Mouse (Mus musculus) heart, adult 8-10 months (tissue): ENCODE data around the gene B020031M17Rik. TPM values are rescaled to one million over a fixed set of nuclear protein-coding genes. Genes with fewer than 3 reads are reported as not detected.
A peak's percentile ranks its signal among the peaks of the same experiment; 100 is the strongest.
"Not testable (repeated sequence)": the region's sequence is repeated elsewhere in the genome, so short reads cannot be mapped to it uniquely, and the experiment has no call there.

Experiments used
- DNase-seq: peaks from one replicate; pipeline ENCODE4 v3.0.0; 2022; ENCODE audit warnings: low spot score
- total RNA-seq, 4 experiments: library from RNA; stranded (reverse); gene quantifications; 2 replicates each; pipeline ENCODE4 v1.2.4; 2022

The B020031M17Rik gene
- not detected for total RNA-seq

- DNase-seq, result not testable (repeated sequence)
Observed at GRCm38 (mm10) chr13:119950706-119951105, at the start of gene B020031M17Rik. B020031M17Rik (minus strand) TSS chr13:119950806.

- not testable (repeated sequence) for DNase-seq
Observed at GRCm38 (mm10) chr13:119999215-119999614, 48.6 kb upstream of the B020031M17Rik start.

GRCm38 (mm10) chr13:119998442-119999086 is 48.0 kb upstream of the B020031M17Rik start:
- DNase-seq, result not testable (repeated sequence)

GRCm38 (mm10) chr13:119991917-119992496 is 41.4 kb upstream of the B020031M17Rik start:
- DNase-seq, result not testable (repeated sequence)

- not testable (repeated sequence) for DNase-seq
Observed at GRCm38 (mm10) chr13:119991264-119991663, 40.7 kb upstream of the B020031M17Rik start.

- DNase-seq, result not testable (repeated sequence)
Observed at GRCm38 (mm10) chr13:119969163-119969562, 18.6 kb upstream of the B020031M17Rik start.

- DNase-seq, result not testable (repeated sequence)
Observed at GRCm38 (mm10) chr13:119968193-119968592, 17.6 kb upstream of the B020031M17Rik start.

GRCm38 (mm10) chr13:119965968-119966367 is 15.4 kb upstream of the B020031M17Rik start:
- DNase-seq, result peak; percentile 6

- not testable (repeated sequence) for DNase-seq
Observed at GRCm38 (mm10) chr13:119965302-119965952, 14.8 kb upstream of the B020031M17Rik start.

GRCm38 (mm10) chr13:119962856-119963255 is 12.2 kb upstream of the B020031M17Rik start:
- DNase-seq, result not testable (repeated sequence)

GRCm38 (mm10) chr13:119955567-119955966 is 5.0 kb upstream of the B020031M17Rik start:
- not testable (repeated sequence) for DNase-seq

- DNase-seq, result not testable (repeated sequence)
Observed at GRCm38 (mm10) chr13:119955089-119955488, 4.5 kb upstream of the B020031M17Rik start.

- not testable (repeated sequence) for DNase-seq
Observed at GRCm38 (mm10) chr13:119929172-119929571, 21.4 kb downstream of the B020031M17Rik start, which contains the start of gene Gm21761. Gm21761 (minus strand) TSS chr13:119929272.

GRCm38 (mm10) chr13:119924597-119925340 is 25.8 kb downstream of the B020031M17Rik start:
- not testable (repeated sequence) for DNase-seq

- not testable (repeated sequence) for DNase-seq
Observed at GRCm38 (mm10) chr13:119916966-119917722, 33.5 kb downstream of the B020031M17Rik start.

- DNase-seq, result not testable (repeated sequence)
Observed at GRCm38 (mm10) chr13:119916449-119916848, 34.2 kb downstream of the B020031M17Rik start.

Other genes with a start within 250 kb of the B020031M17Rik start
- gene Nim1k, start 194.9 kb downstream of the B020031M17Rik start, total RNA-seq, result 1 to 10 TPM; 1.4 to 2.0 (median 1.8) TPM
- gene Zfp131, start 159.9 kb downstream of the B020031M17Rik start, total RNA-seq, result 10 to 100 TPM; 18.1 to 21.7 (median 19.3) TPM
- gene AF067063, start 120.6 kb downstream of the B020031M17Rik start, total RNA-seq, result not detected
- not detected for gene D13Ertd608e, start 114.8 kb downstream of the B020031M17Rik start, total RNA-seq
- not detected for gene Tcstv1, start 56.0 kb downstream of the B020031M17Rik start, total RNA-seq
- gene Gm21761, start 21.5 kb downstream of the B020031M17Rik start, total RNA-seq, result not detected
- gene Gm36079, start 76.2 kb upstream of the B020031M17Rik start, total RNA-seq, result not detected
- under 1 TPM in 3 of 4 experiments, not detected in 1; 0.22 to 0.72 (median 0.28) TPM for gene Gm21188, start 101.4 kb upstream of the B020031M17Rik start, total RNA-seq
- gene Gm20767, start 189.4 kb upstream of the B020031M17Rik start, total RNA-seq, result not detected
- not detected for gene Gm21818, start 221.6 kb upstream of the B020031M17Rik start, total RNA-seq